Mouse (Mus musculus) CH12.LX (cell line): ENCODE data around the gene Oasl1. TPM values are rescaled to one million over a fixed set of nuclear protein-coding genes. Genes with fewer than 3 reads are reported as not detected.

Experiments
- DNase-seq: peaks from one replicate; pipeline ENCODE4 v3.0.0-alpha.2; 2013; ENCODE audit errors: extremely low read depth
- H3K27ac ChIP-seq: 2 replicates; pipeline ENCODE4 v1.5.1; 2012; ENCODE audit warnings: low read depth, mild to moderate bottlenecking, control low read depth, moderate library complexity; ENCODE audit not compliant: insufficient read depth
- H3K27me3 ChIP-seq: replicated peaks from 2 replicates; pipeline ENCODE3; 2012; ENCODE audit warnings: inconsistent platforms
- H3K36me3 ChIP-seq, 2 experiments: replicated peaks in 1 of 2; 2 replicates each; pipeline versions ENCODE3 to v1.6.1; 2012; ENCODE audit warnings: inconsistent platforms in 1 of 2, low read length in 1 of 2, mild to moderate bottlenecking in 1 of 2, mixed read lengths in 1 of 2, moderate library complexity in 1 of 2; ENCODE audit not compliant: control insufficient read depth in 1 of 2, insufficient read depth in 1 of 2
- H3K4me1 ChIP-seq, 2 experiments: 2 replicates each; pipeline ENCODE4 v1.6.1; 2012; ENCODE audit warnings: inconsistent platforms in 1 of 2, moderate library complexity in 1 of 2; ENCODE audit not compliant: insufficient read depth in 2 of 2, control insufficient read depth in 1 of 2
- H3K4me2 ChIP-seq: 2 replicates; pipeline ENCODE4 v1.6.1; 2012; ENCODE audit warnings: low read depth, mild to moderate bottlenecking, control low read depth; ENCODE audit not compliant: poor library complexity, insufficient read depth, severe bottlenecking
- H3K4me3 ChIP-seq, 3 experiments: fragments of 150-350 bp in 1 of 3; sonication (generic) in 1 of 3; replicated peaks in 1 of 3; 2 replicates each; pipeline versions ENCODE3 to v1.5.1; 2011 to 2012; ENCODE audit warnings: low read depth in 2 of 3, low read length in 2 of 3, mild to moderate bottlenecking in 2 of 3, moderate library complexity in 2 of 3, control low read depth in 1 of 3, improper control_type of control experiment in 1 of 3, inconsistent platforms in 1 of 3, mixed read lengths in 1 of 3; ENCODE audit not compliant: poor library complexity in 1 of 3
- H3K79me2 ChIP-seq: replicated peaks from 2 replicates; pipeline ENCODE4 v1.6.1; 2012; ENCODE audit warnings: mild to moderate bottlenecking, moderate library complexity; ENCODE audit not compliant: control insufficient read depth, poor library complexity, insufficient read depth, severe bottlenecking; ENCODE audit errors: extremely low read depth
- H3K9ac ChIP-seq: 2 replicates; pipeline ENCODE4 v1.6.1; 2012; ENCODE audit warnings: low read depth, mild to moderate bottlenecking, control low read depth, moderate library complexity; ENCODE audit not compliant: insufficient read depth
- H3K9me3 ChIP-seq: replicated peaks from 2 replicates; pipeline ENCODE3; 2012; ENCODE audit warnings: low read length, inconsistent platforms, mixed read lengths
- CHD1 ChIP-seq: IDR thresholded peaks from 2 replicates; pipeline ENCODE4 v1.6.1; 2012; ENCODE audit warnings: low read depth, low read length, improper control_type of control experiment, inconsistent platforms
- ETS1 ChIP-seq: conservative IDR thresholded peaks from 2 replicates; pipeline ENCODE4 v1.6.1; 2012; ENCODE audit warnings: low read depth, mild to moderate bottlenecking, inconsistent platforms, low read length, improper control_type of control experiment, moderate library complexity
- GABPA ChIP-seq: IDR thresholded peaks from 2 replicates; pipeline ENCODE4 v1.6.1; 2012; ENCODE audit warnings: low read depth, low read length, improper control_type of control experiment, inconsistent platforms; ENCODE audit not compliant: insufficient replicate concordance
- HCFC1 ChIP-seq: IDR thresholded peaks from 2 replicates; pipeline ENCODE4 v1.6.1; 2012; ENCODE audit warnings: low read depth, mild to moderate bottlenecking, inconsistent platforms, low read length, improper control_type of control experiment
- MAX ChIP-seq: IDR thresholded peaks from 2 replicates; pipeline ENCODE4 v1.6.1; 2011; ENCODE audit warnings: low read length, improper control_type of control experiment
- MEF2A ChIP-seq: IDR thresholded peaks from 2 replicates; pipeline ENCODE4 v1.6.1; 2014; ENCODE audit warnings: low read depth, mild to moderate bottlenecking, inconsistent platforms, low read length, improper control_type of control experiment, borderline replicate concordance
- MXI1 ChIP-seq: IDR thresholded peaks from 2 replicates; pipeline ENCODE4 v1.6.1; 2011; ENCODE audit warnings: mild to moderate bottlenecking, low read depth, low read length, improper control_type of control experiment
- MYC ChIP-seq: IDR thresholded peaks from 2 replicates; pipeline ENCODE4 v1.6.1; 2011; ENCODE audit warnings: low read depth, mild to moderate bottlenecking, improper control_type of control experiment, low read length
- PAX5 ChIP-seq: IDR thresholded peaks from 2 replicates; pipeline ENCODE4 v1.6.1; 2012; ENCODE audit warnings: low read length, inconsistent platforms, mixed read lengths
- POLR2A ChIP-seq: IDR thresholded peaks from 2 replicates; pipeline ENCODE4 v1.6.1; 2011; ENCODE audit warnings: low read depth, mild to moderate bottlenecking, improper control_type of control experiment, low read length
- RAD21 ChIP-seq: IDR thresholded peaks from 2 replicates; pipeline ENCODE4 v1.6.1; 2011; ENCODE audit warnings: low read depth, mild to moderate bottlenecking, low read length, improper control_type of control experiment, moderate library complexity
- SMC3 ChIP-seq: IDR thresholded peaks from 2 replicates; pipeline ENCODE4 v1.6.1; 2011; ENCODE audit warnings: low read depth, low read length, improper control_type of control experiment
- TBP ChIP-seq: conservative IDR thresholded peaks from 2 replicates; pipeline ENCODE4 v1.6.1; 2011; ENCODE audit warnings: low read depth, low read length, improper control_type of control experiment
- UBTF ChIP-seq: IDR thresholded peaks from 2 replicates; pipeline ENCODE4 v1.6.1; 2012; ENCODE audit warnings: low read depth, mild to moderate bottlenecking, inconsistent platforms, low read length, improper control_type of control experiment, moderate library complexity
- USF1 ChIP-seq: IDR thresholded peaks from 2 replicates; pipeline ENCODE4 v1.6.1; 2014; ENCODE audit warnings: low read depth, mild to moderate bottlenecking, inconsistent platforms, low read length, improper control_type of control experiment
- USF2 ChIP-seq: conservative IDR thresholded peaks from 2 replicates; pipeline ENCODE4 v1.6.1; 2011; ENCODE audit warnings: low read depth, low read length, improper control_type of control experiment
- ZMIZ1 ChIP-seq: IDR thresholded peaks from 2 replicates; pipeline ENCODE4 v1.6.1; 2012; ENCODE audit warnings: low read depth, mild to moderate bottlenecking, inconsistent platforms, low read length, improper control_type of control experiment
- dilution Hi-C: fragments of 300-500 bp; cut with MboI; formaldehyde crosslinking; loops from 2 replicates; pipeline ENCODE4 v1.14.3; 2020; ENCODE audit warnings: low sequenced_read_pairs; ENCODE audit not compliant: extremely low pct_unique_long_range_greater_than_20kb, extremely low pct_ligation_motif_present
- in situ Hi-C: fragments of 300-500 bp; cut with MboI; formaldehyde crosslinking; loops from 3 replicates; pipeline ENCODE4 v1.14.3; 2019; ENCODE audit warnings: low sequenced_read_pairs, low pct_ligation_motif_present, low pct_unique_long_range_greater_than_20kb, mixed read lengths
- polyA plus RNA-seq: library from polyadenylated mRNA; unstranded; fragments of >175 nt; gene quantifications from 2 replicates; pipeline ENCODE4 v1.2.1, GENCODE M21; 2012; ENCODE audit warnings: low read depth; ENCODE audit not compliant: insufficient read length
- total RNA-seq, 2 experiments: library from RNA; depleted of rRNA; stranded (reverse); fragments of 300-350 nt in 1 of 2; fragments of >200 nt in 1 of 2; gene quantifications; 2 replicates each; pipeline ENCODE4 v1.2.3; 2012 to 2014

Oasl1 gene
- total and polyA plus RNA-seq, 3 experiments = 0.37 TPM; not detected in 2

DNA sequence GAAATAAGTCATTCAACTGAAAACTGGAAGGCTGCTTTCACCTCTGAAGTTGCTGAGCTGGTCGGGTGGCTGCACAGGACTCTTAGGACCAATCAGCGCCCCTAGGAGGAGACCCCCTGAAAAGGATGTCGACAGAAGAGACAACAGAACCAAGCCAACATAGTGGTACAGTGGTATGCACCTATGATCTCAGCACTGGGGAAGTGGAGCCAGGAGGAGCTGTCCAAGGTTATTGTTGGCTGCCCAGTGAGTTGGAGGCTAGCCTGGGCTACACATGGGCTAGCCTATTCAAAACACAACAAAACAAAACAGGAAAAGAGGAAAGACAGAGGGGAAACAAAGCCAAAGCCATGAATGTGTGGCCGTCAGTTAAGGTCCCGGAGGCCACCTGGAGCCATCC is 35.0 kb downstream of the Oasl1 start:
- TF ChIP-seq ZMIZ1 (no peak), GABPA (no peak), USF2 (no peak), UBTF (no peak), CHD1 (no peak), PAX5 (no peak)
- dilution Hi-C loops = no loop called here
- H3K4me1 ChIP-seq = no peaks in the 10 kb centered on the region
- no peak overlapping the region for H3K27ac ChIP-seq
- DNase-seq = no peak
- no peak overlapping the region for H3K9ac ChIP-seq
- in situ Hi-C loops = no loop called here
- H3K79me2 ChIP-seq = no peaks in the 10 kb centered on the region
- H3K27me3 ChIP-seq = peaks cover 2% of the 10 kb centered on the region
- H3K4me2 ChIP-seq = no peak overlapping the region
- H3K36me3 ChIP-seq = no peaks in the 10 kb centered on the region
- H3K4me3 ChIP-seq = no peak overlapping the region
- no peaks in the 10 kb centered on the region for H3K9me3 ChIP-seq

DNA sequence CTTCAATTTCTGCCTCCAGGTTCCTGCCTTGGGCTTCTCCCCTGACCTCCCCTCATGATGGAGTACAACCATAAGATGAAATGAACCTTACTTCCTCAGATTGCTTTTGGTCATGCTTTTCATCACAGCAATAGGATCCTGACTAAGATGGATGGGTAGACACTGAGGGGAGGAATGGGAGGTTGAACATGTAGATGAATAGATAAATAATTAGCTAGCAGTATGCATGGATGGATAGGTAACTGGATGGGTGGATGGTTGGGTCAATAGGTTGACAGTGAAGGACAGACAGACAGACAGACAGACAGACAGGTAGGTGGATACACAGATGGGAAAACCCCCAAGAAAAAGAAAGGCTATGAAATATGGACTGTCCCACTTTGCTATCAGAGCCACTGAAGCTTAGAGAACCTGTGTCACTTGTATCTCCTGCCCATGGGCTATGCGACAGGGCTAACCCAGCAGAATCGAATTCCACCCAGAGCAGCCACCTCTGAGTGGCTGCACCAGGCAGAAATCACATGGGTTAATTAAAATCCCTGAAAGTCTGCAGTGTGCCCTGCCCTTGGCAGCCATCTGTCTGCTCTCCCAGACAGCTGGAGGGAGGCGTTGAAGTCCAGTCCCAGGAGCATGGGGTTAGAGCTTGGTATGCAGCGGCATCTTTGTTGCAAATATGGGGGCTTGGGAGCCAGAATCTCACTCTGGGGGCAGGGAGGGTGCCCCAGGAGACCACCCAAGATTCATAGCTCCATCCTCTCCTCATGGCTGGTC is 38.7 kb downstream of the Oasl1 start:
- Histone ChIP-seq H3K9ac (no peak overlapping the region), H3K27me3 (peaks cover 4% of the 10 kb centered on the region), H3K36me3 (no peaks in the 10 kb centered on the region), H3K4me1 (peaks cover 0 to 2% of the 10 kb centered on the region in 2 experiments; a peak in 2 of 4 replicates), H3K4me3 (no peak overlapping the region), H3K9me3 (no peaks in the 10 kb centered on the region), H3K27ac (no peak overlapping the region), H3K4me2 (no peak overlapping the region), H3K79me2 (no peaks in the 10 kb centered on the region)
- dilution Hi-C loops = no loop called here
- no peak for DNase-seq
- in situ Hi-C loops = no loop called here
- TF ChIP-seq SMC3 (no peak), HCFC1 (no peak), USF1 (no peak), MYC (no peak), MXI1 (no peak), MAX (no peak), MEF2A (no peak), ZMIZ1 (no peak), USF2 (no peak), TBP (no peak), RAD21 (no peak), GABPA (no peak), POLR2A (no peak), ETS1 (no peak)
